Mouse (Mus musculus) liver, embryonic 14.5 days (tissue): ENCODE measurements around the gene Pdgfa. TPM values are rescaled to one million over a fixed set of nuclear protein-coding genes. Genes with fewer than 3 reads are reported as not detected.

Source experiments
- ATAC-seq: fragments of 200-750 bp; cut with Nextera tagmentation; 2 replicates; pipeline ENCODE4 v1.8.0; 2017; ENCODE audit warnings: moderate number of reproducible peaks, mild to moderate bottlenecking, moderate library complexity; ENCODE audit not compliant: insufficient read depth
- DNase-seq, 3 experiments: peaks; one replicate each; pipeline ENCODE4 v3.0.0-alpha.2; 2012 to 2013; ENCODE audit warnings: low read depth in 3 of 3, low spot score in 3 of 3
- H3K27ac ChIP-seq: fragments of 300-500 bp; sonication (generic); 2 replicates; pipeline ENCODE4 v1.5.1; 2014; ENCODE audit warnings: moderate library complexity, mild to moderate bottlenecking, control low read depth, inconsistent platforms
- H3K27me3 ChIP-seq: fragments of 300-500 bp; sonication (generic); 2 replicates; pipeline ENCODE4 v1.6.1; 2014; ENCODE audit warnings: mild to moderate bottlenecking, low read length, moderate library complexity; ENCODE audit not compliant: control insufficient read depth, insufficient read depth
- H3K36me3 ChIP-seq: fragments of 300-500 bp; sonication (generic); replicated peaks from 2 replicates; pipeline ENCODE4 v1.6.1; 2014; ENCODE audit warnings: low read depth; ENCODE audit not compliant: control insufficient read depth, insufficient read depth
- H3K4me1 ChIP-seq, 2 experiments: fragments of 200-500 bp in 1 of 2; fragments of 300-500 bp in 1 of 2; sonication (generic) in 1 of 2; replicated peaks; 2 replicates each; pipeline ENCODE4 v1.6.1; 2012 to 2014; ENCODE audit warnings: antibody characterized with exemption in 1 of 2, inconsistent platforms in 1 of 2, low read length in 1 of 2; ENCODE audit not compliant: control insufficient read depth in 2 of 2, insufficient read depth in 2 of 2
- H3K4me2 ChIP-seq: fragments of 300-500 bp; sonication (generic); 2 replicates; pipeline ENCODE4 v1.6.1; 2014; ENCODE audit warnings: low read depth, mild to moderate bottlenecking, control low read depth, moderate library complexity
- H3K4me3 ChIP-seq, 2 experiments: fragments of 200-500 bp in 1 of 2; fragments of 300-500 bp in 1 of 2; sonication (generic) in 1 of 2; 2 replicates each; pipeline ENCODE4 v1.5.1; 2012 to 2014; ENCODE audit warnings: low read depth in 2 of 2, low read length in 2 of 2, mild to moderate bottlenecking in 2 of 2, control low read depth in 1 of 2, inconsistent platforms in 1 of 2, moderate library complexity in 1 of 2; ENCODE audit not compliant: insufficient read depth in 1 of 2
- H3K9ac ChIP-seq: fragments of 300-500 bp; sonication (generic); replicated peaks from 2 replicates; pipeline ENCODE4 v1.6.1; 2014; ENCODE audit warnings: mild to moderate bottlenecking, control low read depth, moderate library complexity
- H3K9me3 ChIP-seq: fragments of 300-500 bp; sonication (generic); 2 replicates; pipeline ENCODE4 v1.6.1; 2016; ENCODE audit warnings: low read length, mixed read lengths; ENCODE audit not compliant: control insufficient read depth
- CTCF ChIP-seq: IDR thresholded peaks from 2 replicates; pipeline ENCODE4 v1.5.1; 2016; ENCODE audit warnings: antibody characterized with exemption, low read depth, control low read depth
- EP300 ChIP-seq: IDR thresholded peaks from 2 replicates; pipeline ENCODE4 v1.6.1; 2016; ENCODE audit warnings: antibody characterized with exemption, low read depth
- WGBS: fragments of 180-500 bp; shearing (Covaris S2); extraction: QIAGEN DNeasy Blood & Tissue Kit; methylation state at CpG from one replicate; pipeline ENCODE4 v1.1.7; 2014; ENCODE audit not compliant: insufficient replicate concordance; 5-methylcytosine and 5-hydroxymethylcytosine counted together
- polyA plus RNA-seq, 2 experiments: library from polyadenylated mRNA; depleted of rRNA in 1 of 2; stranded (reverse) in 1 of 2; unstranded in 1 of 2; fragments of >200 nt; fragmentation: Nextera tagmentation in 1 of 2; extraction: Ambion mirVana in 1 of 2; gene quantifications; 2 replicates each; pipeline versions ENCODE4 v1.2.1 to v1.2.3; 2012 to 2014

Gene Pdgfa
- polyA plus RNA-seq, 2 experiments, result 0.39 to 1.5 TPM

DNA sequence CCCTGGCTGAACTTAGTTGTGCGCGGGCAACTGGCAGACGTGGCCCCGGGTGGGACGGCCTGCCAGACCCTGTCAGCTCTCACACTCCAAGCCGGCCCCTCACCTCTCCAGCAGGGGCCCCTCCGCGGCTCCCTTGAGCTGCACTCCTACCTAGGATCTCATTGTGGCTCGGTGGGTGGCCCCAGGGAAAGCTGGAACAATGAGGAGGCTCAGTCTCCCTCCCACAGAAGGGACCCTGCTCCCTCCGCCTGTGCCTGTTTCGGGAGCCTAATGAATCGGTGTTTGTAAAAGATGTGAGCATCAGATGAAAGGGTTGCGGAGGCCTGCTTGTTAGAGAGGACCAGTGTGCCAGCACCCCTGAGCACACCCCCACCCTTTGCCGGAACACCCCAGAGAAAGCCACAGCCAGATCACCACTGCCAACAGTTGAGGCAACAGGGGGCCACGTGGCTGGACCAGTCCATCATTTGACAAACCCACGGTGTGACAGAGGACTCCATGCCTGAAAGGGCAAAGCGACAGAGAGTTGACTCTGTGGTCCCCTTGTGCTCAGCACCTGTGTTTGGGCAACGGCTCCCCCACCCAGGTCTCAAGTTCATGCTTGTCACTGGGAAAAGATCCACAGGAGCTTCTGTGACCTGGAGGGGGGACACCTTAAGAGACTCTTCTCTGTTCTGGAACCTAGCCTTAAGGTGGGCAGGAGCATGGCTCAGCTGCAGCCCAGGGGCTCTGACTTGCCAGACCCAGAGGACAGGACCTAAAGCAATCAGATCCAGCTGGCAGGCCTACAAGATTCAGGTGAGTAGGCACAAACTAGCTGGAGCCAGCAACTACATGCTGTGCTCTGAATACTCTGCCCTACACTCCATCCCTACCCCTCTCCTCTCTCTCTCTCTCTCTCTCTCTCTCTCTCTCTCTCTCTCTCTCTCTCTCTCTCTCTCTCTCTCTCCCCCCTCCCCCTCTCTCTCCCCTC, 64.4 kb downstream of the Pdgfa start:
- Histone ChIP-seq H3K36me3 (no peaks in the 10 kb centered on the region), H3K27me3 (no peaks in the 10 kb centered on the region), H3K27ac (no peak overlapping the region), H3K9ac (no peak overlapping the region), H3K4me2 (no peak overlapping the region), H3K4me3 (no peak overlapping the region), H3K9me3 (no peaks in the 10 kb centered on the region), H3K4me1 (no peaks in the 10 kb centered on the region)
- 17% methylated on average over 18 of the region's 18 CpGs for WGBS
- no peak for DNase-seq
- TF ChIP-seq CTCF, result no peak
- no peak for TF ChIP-seq EP300
- no peak for ATAC-seq

DNA sequence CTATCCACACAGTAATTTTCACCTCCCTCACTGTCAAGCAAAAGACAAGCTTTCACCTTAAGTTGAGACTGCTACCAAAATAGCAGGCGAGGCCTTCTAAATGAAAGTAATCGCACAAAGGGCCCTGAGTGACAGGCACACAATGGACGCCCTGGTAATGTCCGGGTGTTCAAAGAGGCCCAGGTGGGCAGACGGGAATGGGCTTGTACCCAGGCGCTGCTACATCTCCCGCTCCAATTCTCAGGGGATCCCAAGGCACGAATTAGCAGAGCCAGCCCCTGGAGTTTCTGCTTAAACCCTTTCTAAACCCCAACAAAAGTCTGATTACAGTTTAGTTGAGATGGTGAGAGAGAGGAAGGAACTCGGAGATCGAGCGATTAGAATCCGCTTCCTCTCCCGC, 65.3 kb downstream of the Pdgfa start:
- Histone ChIP-seq H3K9ac (no peak overlapping the region), H3K4me2 (no peak overlapping the region), H3K36me3 (no peaks in the 10 kb centered on the region), H3K4me1 (no peaks in the 10 kb centered on the region), H3K4me3 (no peak overlapping the region), H3K27me3 (no peaks in the 10 kb centered on the region), H3K9me3 (no peaks in the 10 kb centered on the region), H3K27ac (no peak overlapping the region)
- 16% methylated on average over 13 of the region's 13 CpGs for WGBS
- DNase-seq (no peak), ATAC-seq (no peak)
- TF ChIP-seq CTCF (no peak), EP300 (no peak)

DNA sequence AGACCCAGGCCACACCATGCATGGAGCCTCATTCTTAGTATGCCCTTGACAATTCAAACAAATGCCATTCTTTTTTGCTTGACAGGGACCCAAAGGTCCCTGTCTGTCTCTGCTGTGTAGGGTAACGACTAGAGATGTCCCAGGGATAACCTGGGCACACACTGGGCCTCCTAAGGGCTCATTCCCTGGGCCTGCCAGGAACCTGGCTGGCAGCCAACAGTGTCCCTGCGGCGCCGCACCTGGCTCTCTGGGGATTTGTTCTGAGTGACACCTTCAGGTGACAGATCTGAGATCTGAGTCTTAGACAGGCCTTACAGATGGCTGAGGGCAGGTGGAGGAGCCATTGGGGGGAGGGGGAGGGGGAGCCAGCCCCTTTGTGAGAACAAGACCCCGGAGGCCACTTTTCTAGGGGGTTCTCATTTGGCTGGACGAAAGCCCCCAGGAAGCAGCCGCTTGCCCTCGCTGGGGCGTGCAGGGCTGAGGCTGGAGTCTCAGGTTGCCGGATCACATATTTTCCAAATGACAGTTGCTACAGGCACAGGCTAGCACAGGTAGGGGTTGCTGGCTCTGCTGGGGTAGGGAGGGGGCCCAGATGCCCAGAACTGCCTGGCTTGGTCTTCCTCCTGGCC, 67.2 kb downstream of the Pdgfa start:
- no peak overlapping the region for H3K4me2 ChIP-seq
- ATAC-seq (no peak), DNase-seq (no peak)
- no peaks in the 10 kb centered on the region for H3K36me3 ChIP-seq
- H3K9ac ChIP-seq, result no peak overlapping the region
- TF ChIP-seq EP300 (no peak), CTCF (no peak)
- no peak overlapping the region for H3K27ac ChIP-seq
- no peaks in the 10 kb centered on the region for H3K9me3 ChIP-seq
- no peak overlapping the region for H3K4me3 ChIP-seq
- no peaks in the 10 kb centered on the region for H3K27me3 ChIP-seq
- H3K4me1 ChIP-seq, result no peaks in the 10 kb centered on the region
- WGBS, result 66% methylated on average over 10 of the region's 10 CpGs

Other genes starting within 250 kb of the Pdgfa start
- gene Fam20c, start 242.9 kb downstream of the Pdgfa start, polyA plus RNA-seq (2012; rRNA removed), result 5.4 and 6.5 TPM in 2 replicates
- 6.8 and 7.2 TPM in 2 replicates for gene Fam20c, start 242.9 kb downstream of the Pdgfa start, polyA plus RNA-seq (2014; fragmentation: Nextera tagmentation; extraction: Ambion mirVana)
- not detected in 2 replicates for gene Gm5294, start 177.3 kb downstream of the Pdgfa start, polyA plus RNA-seq (2012; rRNA removed)
- not detected in 2 replicates for gene Gm5294, start 177.3 kb downstream of the Pdgfa start, polyA plus RNA-seq (2014; fragmentation: Nextera tagmentation; extraction: Ambion mirVana)
- 0.66 and 0.73 TPM in 2 replicates for gene Prkar1b, start 152.6 kb upstream of the Pdgfa start, polyA plus RNA-seq (2012; rRNA removed)
- gene Prkar1b, start 152.6 kb upstream of the Pdgfa start, polyA plus RNA-seq (2014; fragmentation: Nextera tagmentation; extraction: Ambion mirVana), result 0.44 and 1.7 TPM in 2 replicates
- 6.5 and 8.6 TPM in 2 replicates for gene Dnaaf5, start 152.9 kb upstream of the Pdgfa start, polyA plus RNA-seq (2012; rRNA removed)
- 2.0 and 2.2 TPM in 2 replicates for gene Dnaaf5, start 152.9 kb upstream of the Pdgfa start, polyA plus RNA-seq (2014; fragmentation: Nextera tagmentation; extraction: Ambion mirVana)
- gene Sun1, start 203.3 kb upstream of the Pdgfa start, polyA plus RNA-seq (2012; rRNA removed), result 15.4 and 17.9 TPM in 2 replicates
- 19.9 and 21.2 TPM in 2 replicates for gene Sun1, start 203.3 kb upstream of the Pdgfa start, polyA plus RNA-seq (2014; fragmentation: Nextera tagmentation; extraction: Ambion mirVana)